Mouse (Mus musculus): ENCODE measurements around the gene Cacna2d2. TPM values are rescaled to one million over a fixed set of nuclear protein-coding genes. Genes with fewer than 3 reads are reported as not detected.
A peak's percentile ranks its signal among the peaks of the same experiment; 100 is the strongest.

Cacna2d2 gene
- polyA plus RNA-seq, 1 experiment from 2014 or later: 1.8 TPM

DNA sequence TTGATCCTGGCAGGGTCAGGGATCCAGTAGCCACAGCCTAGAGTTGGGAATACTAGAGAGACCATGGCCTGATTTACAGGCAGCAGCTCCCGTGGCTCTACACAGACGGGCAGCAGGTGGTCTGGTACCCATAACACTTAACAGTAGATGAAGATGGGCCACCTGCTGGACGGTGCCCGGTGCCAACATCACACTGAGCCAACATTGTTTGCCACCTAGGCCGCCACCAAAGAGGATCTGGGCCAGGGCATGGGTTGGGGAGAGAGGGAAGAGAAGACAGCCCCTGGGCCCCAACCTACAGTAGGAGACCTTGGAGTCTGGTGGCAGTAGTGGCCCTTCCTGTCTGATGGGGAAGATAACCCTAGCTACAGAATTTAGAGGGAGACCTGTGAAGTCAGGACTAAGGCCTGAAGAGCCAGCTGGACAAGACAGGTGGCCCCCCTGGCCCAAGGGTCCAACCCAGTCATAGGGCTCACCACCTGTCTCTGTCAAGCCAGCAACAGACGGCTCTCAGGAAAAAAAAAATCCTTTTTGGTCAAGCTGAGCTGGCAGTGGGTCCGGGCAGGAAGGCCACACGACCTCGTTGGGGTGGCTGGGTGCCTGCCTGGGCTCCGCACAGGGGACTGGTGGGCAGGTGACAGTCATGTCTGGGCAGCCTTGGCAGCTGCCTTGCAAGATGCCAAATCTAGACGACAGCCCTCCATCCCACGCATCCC, 102.9 kb downstream of the Cacna2d2 start:
- H3K27ac ChIP-seq (ENCODE audit: low read depth, low read length): no peak overlapping the region
- ATAC-seq (ENCODE audit: insufficient read depth, low FRiP score, low TSS enrichment): no peak
- 90% methylated on average over 12 of the region's 12 CpGs for WGBS

DNA sequence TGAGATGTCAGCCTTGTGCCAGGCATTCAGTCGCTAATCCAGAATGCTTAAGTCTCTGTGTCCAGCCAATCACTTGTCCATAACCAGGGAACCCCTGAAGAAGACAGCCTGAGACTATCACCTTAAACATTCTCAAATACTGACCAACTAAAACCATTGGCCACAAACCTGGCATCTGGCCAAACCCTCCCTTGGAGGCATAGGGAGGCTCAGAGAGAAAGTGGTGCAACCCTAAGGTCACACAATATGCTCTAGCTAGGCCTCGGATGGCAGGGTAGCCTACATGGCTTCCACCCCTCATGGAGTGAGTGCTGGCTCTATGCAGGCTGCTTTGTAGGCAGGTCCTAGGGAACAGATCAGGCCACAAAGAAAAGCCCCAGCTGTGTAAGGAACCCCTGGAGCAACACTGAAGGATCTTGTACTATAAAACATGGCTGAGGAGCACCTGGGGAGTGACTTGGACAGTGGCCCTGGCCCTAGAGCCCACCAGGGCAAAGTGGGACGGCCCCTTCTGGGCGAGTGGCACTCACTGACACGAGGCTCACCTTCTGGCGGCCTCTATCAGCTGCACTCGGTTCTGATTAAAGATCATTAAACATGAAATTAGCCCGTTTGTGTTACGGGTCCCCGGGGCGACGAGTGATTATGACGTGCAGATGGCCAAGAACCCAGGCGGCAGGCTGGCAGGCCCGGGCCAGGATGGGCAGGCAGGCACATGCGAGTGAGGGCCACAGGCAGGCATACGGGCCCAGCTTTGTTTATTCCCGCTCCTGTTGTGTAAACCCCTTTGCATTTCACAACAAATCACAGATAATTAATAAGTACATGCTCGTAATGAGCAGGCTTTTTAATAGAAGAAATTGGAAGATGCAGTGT, 105.5 kb downstream of the Cacna2d2 start:
- Histone ChIP-seq H3K27ac (ENCODE audit: low read depth, low read length) (0 out of 2 replicates have a peak overlapping the region, but pooled peaks have one; percentile 11), H3K4me2 (ENCODE audit: low read depth) (no peak overlapping the region), H3K36me3 (ENCODE audit: control insufficient read depth, insufficient read depth, low read length) (no peaks in the 10 kb centered on the region), H3K4me3 (ENCODE audit: low read depth, low read length) (no peak overlapping the region), H3K4me1 (ENCODE audit: control insufficient read depth, insufficient read depth, low read length) (0 out of 2 replicates have a peak, but pooled peaks cover 4% of the 10 kb centered on the region), H3K9me3 (ENCODE audit: control insufficient read depth, low read length) (no peaks in the 10 kb centered on the region), H3K9ac (ENCODE audit: low read length) (no peak overlapping the region), H3K27me3 (ENCODE audit: control insufficient read depth, insufficient read depth, low read length) (no peaks in the 10 kb centered on the region)
- no peak for ATAC-seq (ENCODE audit: insufficient read depth, low FRiP score, low TSS enrichment)
- DNase-seq (ENCODE audit: low spot score): no peak
- 79% methylated on average over 19 of the region's 19 CpGs for WGBS

More for the DNA sequence above, 102.9 kb downstream of the Cacna2d2 start:
- Histone ChIP-seq H3K4me3 (ENCODE audit: low read depth, low read length) (no peak overlapping the region), H3K4me2 (ENCODE audit: low read depth) (no peak overlapping the region), H3K27me3 (ENCODE audit: control insufficient read depth, insufficient read depth, low read length) (no peaks in the 10 kb centered on the region), H3K9ac (ENCODE audit: low read length) (no peak overlapping the region), H3K36me3 (ENCODE audit: control insufficient read depth, insufficient read depth, low read length) (no peaks in the 10 kb centered on the region), H3K4me1 (ENCODE audit: control insufficient read depth, insufficient read depth, low read length) (0 out of 2 replicates have a peak, but pooled peaks cover 2% of the 10 kb centered on the region), H3K9me3 (ENCODE audit: control insufficient read depth, low read length) (no peaks in the 10 kb centered on the region)
- no peak for DNase-seq (ENCODE audit: low spot score)

DNA sequence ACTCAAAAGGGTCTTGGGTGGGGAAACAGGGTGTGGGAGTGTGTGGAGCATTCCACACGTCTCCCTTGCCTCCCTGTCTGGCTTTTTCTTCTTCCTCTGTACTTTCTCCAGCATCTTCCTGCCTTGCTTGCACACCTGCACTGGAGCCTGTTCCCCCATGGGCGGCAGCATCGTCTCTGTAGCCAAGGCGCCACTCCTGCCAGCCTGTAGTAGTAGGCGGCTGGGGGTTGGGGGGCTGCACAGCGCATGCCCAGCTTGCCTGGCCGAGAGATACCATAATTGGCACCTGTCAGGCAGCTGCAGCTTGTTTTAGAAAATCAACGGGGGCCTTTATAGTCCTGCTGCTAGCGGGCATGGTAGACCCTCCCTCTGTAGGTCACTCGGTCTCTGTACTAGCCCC, 108.9 kb downstream of the Cacna2d2 start:
- H3K27me3 ChIP-seq (ENCODE audit: control insufficient read depth, insufficient read depth, low read length): no peaks in the 10 kb centered on the region
- no peak overlapping the region for H3K27ac ChIP-seq (ENCODE audit: low read depth, low read length)
- H3K36me3 ChIP-seq (ENCODE audit: control insufficient read depth, insufficient read depth, low read length): no peaks in the 10 kb centered on the region
- H3K4me2 ChIP-seq (ENCODE audit: low read depth): no peak overlapping the region
- 0 out of 2 replicates have a peak, but pooled peaks cover 8% of the 10 kb centered on the region for H3K4me1 ChIP-seq (ENCODE audit: control insufficient read depth, insufficient read depth, low read length)
- no peaks in the 10 kb centered on the region for H3K9me3 ChIP-seq (ENCODE audit: control insufficient read depth, low read length)
- no peak overlapping the region for H3K9ac ChIP-seq (ENCODE audit: low read length)
- ATAC-seq (ENCODE audit: insufficient read depth, low FRiP score, low TSS enrichment) (no peak), DNase-seq (ENCODE audit: low spot score) (no peak)
- 58% methylated on average over 10 of the region's 10 CpGs for WGBS
- H3K4me3 ChIP-seq (ENCODE audit: low read depth, low read length): no peak overlapping the region

DNA sequence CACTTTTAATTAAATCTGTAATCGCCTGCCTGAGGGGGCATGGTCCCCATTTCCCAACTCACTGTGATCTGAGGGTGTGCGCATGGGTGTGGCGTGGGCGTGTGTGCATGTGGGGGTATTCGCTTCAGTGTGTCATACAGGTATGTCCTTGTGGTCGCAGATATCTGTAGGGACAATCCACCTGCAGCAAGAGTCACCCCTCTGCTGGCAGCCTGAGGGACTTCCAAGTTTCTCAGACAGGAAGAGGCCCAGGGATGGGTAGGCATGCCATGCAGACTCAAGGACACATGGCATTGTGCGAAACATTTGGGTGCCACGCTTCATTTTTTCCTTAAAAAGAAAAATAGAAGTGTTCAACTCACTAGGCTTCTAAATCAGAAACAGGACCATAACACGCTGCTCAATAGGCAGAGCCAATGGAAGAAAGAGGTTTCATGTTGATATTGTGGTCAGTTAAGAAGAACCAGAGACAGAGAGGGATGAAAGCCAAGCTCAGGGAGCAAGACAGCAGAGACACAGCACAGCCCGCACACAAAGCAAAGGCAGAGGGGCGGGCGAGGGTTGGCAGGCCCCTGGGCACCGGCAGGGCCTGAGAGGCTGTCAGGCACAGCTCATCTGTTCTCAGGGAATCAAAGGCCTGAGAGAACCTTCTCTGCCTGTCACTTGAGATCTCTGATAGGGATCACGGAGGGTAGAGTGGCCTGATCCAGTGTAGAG, 111.1 kb downstream of the Cacna2d2 start:
- DNase-seq (ENCODE audit: low spot score): no peak
- no peak for ATAC-seq (ENCODE audit: insufficient read depth, low FRiP score, low TSS enrichment)
- Histone ChIP-seq H3K4me3 (ENCODE audit: low read depth, low read length) (no peak overlapping the region), H3K27ac (ENCODE audit: low read depth, low read length) (no peak overlapping the region), H3K9me3 (ENCODE audit: control insufficient read depth, low read length) (no peaks in the 10 kb centered on the region), H3K4me1 (ENCODE audit: control insufficient read depth, insufficient read depth, low read length) (0 out of 2 replicates have a peak, but pooled peaks cover 8% of the 10 kb centered on the region), H3K4me2 (ENCODE audit: low read depth) (no peak overlapping the region), H3K9ac (ENCODE audit: low read length) (no peak overlapping the region), H3K27me3 (ENCODE audit: control insufficient read depth, insufficient read depth, low read length) (no peaks in the 10 kb centered on the region), H3K36me3 (ENCODE audit: control insufficient read depth, insufficient read depth, low read length) (no peaks in the 10 kb centered on the region)
- WGBS: 82% methylated on average over 14 of the region's 14 CpGs

DNA sequence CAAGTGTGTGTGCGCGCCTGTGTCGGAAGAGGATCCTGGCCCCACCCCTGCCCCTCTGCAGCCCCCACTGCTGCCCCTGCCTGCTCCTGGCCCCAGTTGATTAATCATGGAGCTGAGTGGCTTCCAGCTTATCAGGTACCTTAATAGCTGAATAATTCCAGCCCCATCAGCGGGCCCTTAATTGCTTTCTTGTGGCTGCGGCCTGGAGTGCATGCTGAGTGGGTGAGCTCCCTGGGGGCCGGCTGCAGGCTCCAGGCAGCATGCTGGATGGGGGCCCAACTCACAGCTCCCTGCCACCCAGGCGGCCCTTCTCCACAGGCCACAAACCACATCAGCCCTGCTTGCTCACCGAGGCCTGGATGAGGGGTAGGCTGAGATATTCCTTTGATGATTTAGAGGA, 112.0 kb downstream of the Cacna2d2 start:
- ATAC-seq (ENCODE audit: insufficient read depth, low FRiP score, low TSS enrichment): no peak
- WGBS: 61% methylated on average over 8 of the region's 8 CpGs
- H3K4me1 ChIP-seq (ENCODE audit: control insufficient read depth, insufficient read depth, low read length): 0 out of 2 replicates have a peak, but pooled peaks cover 8% of the 10 kb centered on the region

DNA sequence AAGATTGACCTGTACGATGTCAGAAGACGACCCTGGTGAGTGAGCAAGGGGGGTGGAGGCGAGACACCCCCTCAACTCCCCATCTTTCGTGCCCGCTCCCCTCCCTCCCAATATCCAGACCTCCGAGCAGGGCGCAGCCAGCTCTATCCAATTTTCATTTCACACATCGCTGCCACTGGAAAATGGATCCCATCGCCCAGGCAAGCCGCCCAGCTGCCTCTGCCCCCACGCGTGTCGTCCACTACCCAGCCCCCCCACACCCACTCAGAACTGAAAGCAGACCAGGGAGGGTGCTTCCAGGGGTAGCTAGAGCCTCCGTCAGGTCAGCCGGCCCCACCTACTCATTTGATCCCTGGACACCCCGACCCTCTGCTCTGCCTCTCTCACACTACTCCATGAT, 112.9 kb downstream of the Cacna2d2 start:
- Histone ChIP-seq H3K27me3 (ENCODE audit: control insufficient read depth, insufficient read depth, low read length) (no peaks in the 10 kb centered on the region), H3K4me3 (ENCODE audit: low read depth, low read length) (no peak overlapping the region), H3K9me3 (ENCODE audit: control insufficient read depth, low read length) (no peaks in the 10 kb centered on the region), H3K4me2 (ENCODE audit: low read depth) (no peak overlapping the region), H3K36me3 (ENCODE audit: control insufficient read depth, insufficient read depth, low read length) (no peaks in the 10 kb centered on the region), H3K4me1 (ENCODE audit: control insufficient read depth, insufficient read depth, low read length) (0 out of 2 replicates have a peak, but pooled peaks cover 6% of the 10 kb centered on the region), H3K27ac (ENCODE audit: low read depth, low read length) (no peak overlapping the region; the same call in none of the 2 replicates), H3K9ac (ENCODE audit: low read length) (no peak overlapping the region)
- DNase-seq (ENCODE audit: low spot score) (no peak), ATAC-seq (ENCODE audit: insufficient read depth, low FRiP score, low TSS enrichment) (no peak)
- 76% methylated on average over 16 of the region's 16 CpGs for WGBS

More for the DNA sequence above, 112.0 kb downstream of the Cacna2d2 start:
- Histone ChIP-seq H3K27me3 (ENCODE audit: control insufficient read depth, insufficient read depth, low read length) (no peaks in the 10 kb centered on the region), H3K4me2 (ENCODE audit: low read depth) (no peak overlapping the region), H3K36me3 (ENCODE audit: control insufficient read depth, insufficient read depth, low read length) (no peaks in the 10 kb centered on the region), H3K9ac (ENCODE audit: low read length) (no peak overlapping the region), H3K4me3 (ENCODE audit: low read depth, low read length) (no peak overlapping the region), H3K9me3 (ENCODE audit: control insufficient read depth, low read length) (no peaks in the 10 kb centered on the region), H3K27ac (ENCODE audit: low read depth, low read length) (peak overlapping the region; percentile 36; the same call in 1 of the 2 replicates)
- DNase-seq (ENCODE audit: low spot score): no peak

DNA sequence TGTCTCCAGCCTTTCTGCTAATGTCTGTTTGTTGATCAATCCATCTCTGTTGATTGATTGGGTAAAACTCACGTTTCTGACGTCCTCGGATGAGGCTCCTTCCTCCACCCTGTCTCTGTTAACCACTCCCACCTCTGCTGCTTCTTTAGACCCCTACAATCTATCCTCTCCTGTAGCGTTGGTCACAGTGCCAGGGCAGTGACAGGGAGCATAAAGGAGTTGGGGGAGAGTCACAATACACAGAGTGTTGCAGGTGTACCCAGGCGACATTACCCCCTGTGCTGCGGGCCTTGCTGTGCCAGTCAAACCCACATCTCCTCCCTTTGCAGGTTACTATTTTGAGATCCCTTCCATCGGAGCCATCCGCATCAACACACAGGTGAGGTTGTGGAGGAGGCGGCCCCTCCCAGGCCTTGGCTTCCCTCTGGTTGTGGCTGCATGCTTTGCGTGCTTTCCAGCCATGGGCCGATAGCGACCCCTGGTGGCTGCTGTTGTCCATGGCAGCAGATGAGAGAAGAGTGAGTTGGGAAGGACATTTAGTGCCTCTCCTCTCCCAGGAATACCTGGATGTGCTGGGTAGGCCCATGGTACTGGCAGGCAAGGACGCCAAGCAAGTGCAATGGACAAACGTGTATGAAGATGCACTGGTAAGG, 115.0 kb downstream of the Cacna2d2 start:
- DNase-seq (ENCODE audit: low spot score): peak; percentile 89
- Histone ChIP-seq H3K36me3 (ENCODE audit: control insufficient read depth, insufficient read depth, low read length) (no peaks in the 10 kb centered on the region), H3K4me1 (ENCODE audit: control insufficient read depth, insufficient read depth, low read length) (0 out of 2 replicates have a peak, but pooled peaks cover 3% of the 10 kb centered on the region), H3K9ac (ENCODE audit: low read length) (peak overlapping the region; percentile 3; the same call in 1 of the 2 replicates), H3K27me3 (ENCODE audit: control insufficient read depth, insufficient read depth, low read length) (no peaks in the 10 kb centered on the region), H3K4me2 (ENCODE audit: low read depth) (no peak overlapping the region), H3K9me3 (ENCODE audit: control insufficient read depth, low read length) (no peaks in the 10 kb centered on the region), H3K27ac (ENCODE audit: low read depth, low read length) (no peak overlapping the region), H3K4me3 (ENCODE audit: low read depth, low read length) (no peak overlapping the region)
- ATAC-seq (ENCODE audit: insufficient read depth, low FRiP score, low TSS enrichment): peak; percentile 29; the same call in 1 of the 2 replicates
- 28% methylated on average over 14 of the region's 14 CpGs for WGBS

DNA sequence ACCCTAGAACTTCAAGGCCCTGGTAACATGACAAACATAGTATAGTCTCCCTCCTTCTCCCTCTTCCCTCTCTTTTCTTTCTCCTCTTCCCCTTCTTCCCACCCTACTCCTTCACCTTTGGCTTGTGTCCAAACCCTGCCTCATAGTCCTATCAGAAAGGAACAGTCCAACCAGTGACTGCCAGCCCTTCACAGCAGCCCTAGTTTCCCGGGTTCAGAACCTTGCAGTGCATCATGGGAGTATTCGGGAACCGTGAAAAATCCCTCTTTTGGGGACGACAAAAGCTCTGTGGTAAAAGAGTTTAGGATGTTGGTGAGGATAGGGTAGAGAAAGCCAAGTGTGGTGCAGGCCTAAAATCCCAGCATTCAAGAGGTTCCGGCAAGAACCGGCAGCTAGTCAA, 120.9 kb downstream of the Cacna2d2 start:
- WGBS: 51% methylated on average over 6 of the region's 6 CpGs

More for the DNA sequence above, 120.9 kb downstream of the Cacna2d2 start:
- no peak overlapping the region for H3K4me2 ChIP-seq (ENCODE audit: low read depth)
- H3K9me3 ChIP-seq (ENCODE audit: control insufficient read depth, low read length): no peaks in the 10 kb centered on the region
- H3K4me3 ChIP-seq (ENCODE audit: low read depth, low read length): no peak overlapping the region
- no peaks in the 10 kb centered on the region for H3K36me3 ChIP-seq (ENCODE audit: control insufficient read depth, insufficient read depth, low read length)
- ATAC-seq (ENCODE audit: insufficient read depth, low FRiP score, low TSS enrichment) (no peak), DNase-seq (ENCODE audit: low spot score) (no peak)
- H3K9ac ChIP-seq (ENCODE audit: low read length): no peak overlapping the region
- H3K4me1 ChIP-seq (ENCODE audit: control insufficient read depth, insufficient read depth, low read length): peaks cover 5% of the 10 kb centered on the region; the same call in 1 of the 2 replicates
- peaks cover 3% of the 10 kb centered on the region for H3K27me3 ChIP-seq (ENCODE audit: control insufficient read depth, insufficient read depth, low read length)
- H3K27ac ChIP-seq (ENCODE audit: low read depth, low read length): no peak overlapping the region

Measured in neural tube, embryonic 11.5 days (tissue).